Mouse (Mus musculus) kidney, adult 2 months (tissue): ENCODE data around the gene Med29.

Source experiments
- CTCF ChIP-seq: fragments of 200-500 bp; conservative IDR thresholded peaks from 2 replicates; pipeline ENCODE4 v1.5.1; 2011; ENCODE audit warnings: low read depth, mild to moderate bottlenecking, control low read depth, low read length, moderate library complexity, mixed read lengths; ENCODE audit not compliant: insufficient read depth, insufficient read length
- POLR2A ChIP-seq: fragments of 200-500 bp; IDR thresholded peaks from one replicate; pipeline ENCODE4 v1.6.1; 2011; ENCODE audit warnings: low read depth, low read length, control low read depth

DNA sequence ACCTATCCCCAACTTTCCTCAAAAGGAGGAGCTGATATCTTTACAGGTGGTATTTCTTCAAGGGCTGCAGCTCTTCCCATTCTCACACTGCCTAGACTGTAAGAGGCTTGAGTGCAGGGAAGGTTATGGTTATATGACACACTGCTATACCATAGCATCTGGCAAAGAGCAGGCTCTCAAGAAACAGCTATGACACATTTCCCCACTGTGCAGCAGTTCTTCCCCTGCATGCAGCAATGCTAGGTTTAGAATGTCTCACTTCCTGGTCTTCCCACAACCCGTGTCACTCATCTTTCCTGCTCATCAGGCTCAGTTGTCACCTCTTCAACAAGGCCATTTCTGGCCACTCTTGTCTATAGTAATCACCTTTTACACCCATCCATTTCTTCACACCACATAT, 38.0 kb upstream of the Med29 start:
- TF ChIP-seq POLR2A: no peak
- TF ChIP-seq CTCF: no peak
